Mouse (Mus musculus): ENCODE data around the gene Dhx57. TPM values are rescaled to one million over a fixed set of nuclear protein-coding genes. Genes with fewer than 3 reads are reported as not detected.
"Not testable (repeated sequence)": the region's sequence is repeated elsewhere in the genome, so short reads cannot be mapped to it uniquely, and the experiment has no call there.

Dhx57 gene
- polyA plus RNA-seq, 1 experiment from 2014 or later: 47.4 TPM

GRCm38 (mm10) chr17:80278255-80278654 is 12.0 kb downstream of the Dhx57 start:
- H3K9me3 ChIP-seq (ENCODE audit: control insufficient read depth, low read length): no peaks in the 10 kb centered on the region
- no peak overlapping the region for H3K27ac ChIP-seq (ENCODE audit: low read depth, low read length)
- peaks cover 35% of the 10 kb centered on the region for H3K36me3 ChIP-seq (ENCODE audit: control insufficient read depth, insufficient read depth, low read length)
- 94% methylated on average over 4 of the region's 4 CpGs for WGBS
- H3K9ac ChIP-seq (ENCODE audit: low read depth, low read length): no peak overlapping the region
- no peak overlapping the region for H3K4me3 ChIP-seq (ENCODE audit: low read length)
- no peaks in the 10 kb centered on the region for H3K4me1 ChIP-seq (ENCODE audit: control insufficient read depth, insufficient read depth, low read depth, low read length)
- no peak for ATAC-seq
- no peak overlapping the region for H3K4me2 ChIP-seq (ENCODE audit: low read length)
- H3K27me3 ChIP-seq (replicated peaks; ENCODE audit: control insufficient read depth, insufficient read depth, low read length): no peaks in the 10 kb centered on the region

- 93% methylated on average over 7 of the region's 7 CpGs for WGBS
- not testable (repeated sequence) for ATAC-seq
Observed at GRCm38 (mm10) chr17:80270622-80271021, 19.7 kb downstream of the Dhx57 start.

DNA sequence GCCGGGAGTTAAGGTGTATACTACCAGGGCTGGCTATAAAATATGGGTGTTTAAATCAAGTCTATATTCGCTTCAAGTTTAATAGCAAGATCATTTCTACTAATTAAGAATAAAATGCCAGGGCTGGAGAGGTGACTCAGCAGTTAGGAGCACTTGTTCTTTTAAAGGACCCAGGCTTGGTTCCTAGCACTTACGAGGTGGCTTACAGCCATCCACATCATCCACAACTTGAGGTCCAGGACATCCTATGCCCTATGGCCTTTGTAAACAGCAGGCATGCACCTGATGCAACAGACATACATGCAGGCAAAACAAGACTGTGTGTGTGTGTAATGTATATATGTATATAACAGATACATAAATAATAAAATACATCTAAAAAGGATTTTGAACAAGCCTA is 22.1 kb downstream of the Dhx57 start:
- WGBS: 94% methylated on average over 3 of the region's 3 CpGs
- Histone ChIP-seq H3K27me3 (replicated peaks; ENCODE audit: control insufficient read depth, insufficient read depth, low read length) (no peaks in the 10 kb centered on the region), H3K27ac (ENCODE audit: low read depth, low read length) (no peak overlapping the region), H3K9me3 (ENCODE audit: control insufficient read depth, low read length) (no peaks in the 10 kb centered on the region), H3K36me3 (ENCODE audit: control insufficient read depth, insufficient read depth, low read length) (peaks cover 57% of the 10 kb centered on the region), H3K4me3 (ENCODE audit: low read length) (no peak overlapping the region), H3K4me1 (ENCODE audit: control insufficient read depth, insufficient read depth, low read depth, low read length) (no peaks in the 10 kb centered on the region), H3K4me2 (ENCODE audit: low read length) (no peak overlapping the region), H3K9ac (ENCODE audit: low read depth, low read length) (no peak overlapping the region)
- ATAC-seq: no peak

More at GRCm38 (mm10) chr17:80270622-80271021, 19.7 kb downstream of the Dhx57 start:
- not testable (repeated sequence) for H3K9ac ChIP-seq (ENCODE audit: low read depth, low read length); H3K4me3 ChIP-seq (ENCODE audit: low read length); H3K4me1 ChIP-seq (ENCODE audit: control insufficient read depth, insufficient read depth, low read depth, low read length); H3K27me3 ChIP-seq (replicated peaks; ENCODE audit: control insufficient read depth, insufficient read depth, low read length); H3K27ac ChIP-seq (ENCODE audit: low read depth, low read length); H3K4me2 ChIP-seq (ENCODE audit: low read length); H3K9me3 ChIP-seq (ENCODE audit: control insufficient read depth, low read length)
- H3K36me3 ChIP-seq (ENCODE audit: control insufficient read depth, insufficient read depth, low read length): peaks cover 58% of the 10 kb centered on the region

- no peak for ATAC-seq
- Histone ChIP-seq H3K4me2 (ENCODE audit: low read length) (no peak overlapping the region), H3K4me1 (ENCODE audit: control insufficient read depth, insufficient read depth, low read depth, low read length) (no peaks in the 10 kb centered on the region), H3K4me3 (ENCODE audit: low read length) (no peak overlapping the region), H3K36me3 (ENCODE audit: control insufficient read depth, insufficient read depth, low read length) (peaks cover 52% of the 10 kb centered on the region), H3K27me3 (replicated peaks; ENCODE audit: control insufficient read depth, insufficient read depth, low read length) (no peaks in the 10 kb centered on the region), H3K9me3 (ENCODE audit: control insufficient read depth, low read length) (no peaks in the 10 kb centered on the region), H3K9ac (ENCODE audit: low read depth, low read length) (no peak overlapping the region), H3K27ac (ENCODE audit: low read depth, low read length) (no peak overlapping the region)
- 88% methylated on average over 4 of the region's 4 CpGs for WGBS
Observed at GRCm38 (mm10) chr17:80267065-80267464, 23.2 kb downstream of the Dhx57 start.

GRCm38 (mm10) chr17:80255208-80255607 is 35.1 kb downstream of the Dhx57 start:
- Histone ChIP-seq H3K9ac (ENCODE audit: low read depth, low read length) (no peak overlapping the region), H3K36me3 (ENCODE audit: control insufficient read depth, insufficient read depth, low read length) (peaks cover 68% of the 10 kb centered on the region), H3K27me3 (replicated peaks; ENCODE audit: control insufficient read depth, insufficient read depth, low read length) (no peaks in the 10 kb centered on the region), H3K4me1 (ENCODE audit: control insufficient read depth, insufficient read depth, low read depth, low read length) (no peaks in the 10 kb centered on the region), H3K4me2 (ENCODE audit: low read length) (no peak overlapping the region), H3K9me3 (ENCODE audit: control insufficient read depth, low read length) (no peaks in the 10 kb centered on the region), H3K27ac (ENCODE audit: low read depth, low read length) (no peak overlapping the region), H3K4me3 (ENCODE audit: low read length) (no peak overlapping the region)
- WGBS: 71% methylated on average over 13 of the region's 13 CpGs
- no peak for ATAC-seq

- Histone ChIP-seq H3K4me2 (ENCODE audit: low read length) (no peak overlapping the region), H3K36me3 (ENCODE audit: control insufficient read depth, insufficient read depth, low read length) (peaks cover 69% of the 10 kb centered on the region), H3K9me3 (ENCODE audit: control insufficient read depth, low read length) (no peaks in the 10 kb centered on the region), H3K4me1 (ENCODE audit: control insufficient read depth, insufficient read depth, low read depth, low read length) (no peaks in the 10 kb centered on the region), H3K27me3 (replicated peaks; ENCODE audit: control insufficient read depth, insufficient read depth, low read length) (no peaks in the 10 kb centered on the region), H3K9ac (ENCODE audit: low read depth, low read length) (no peak overlapping the region), H3K4me3 (ENCODE audit: low read length) (no peak overlapping the region), H3K27ac (ENCODE audit: low read depth, low read length) (no peak overlapping the region)
- WGBS: 96% methylated on average over 5 of the region's 5 CpGs
- ATAC-seq: no peak
Observed at GRCm38 (mm10) chr17:80254421-80254820, 35.9 kb downstream of the Dhx57 start.

GRCm38 (mm10) chr17:80252757-80253525 is 37.3 kb downstream of the Dhx57 start:
- no peak overlapping the region for H3K9ac ChIP-seq (ENCODE audit: low read depth, low read length)
- no peaks in the 10 kb centered on the region for H3K4me1 ChIP-seq (ENCODE audit: control insufficient read depth, insufficient read depth, low read depth, low read length)
- H3K4me2 ChIP-seq (ENCODE audit: low read length): no peak overlapping the region
- no peak overlapping the region for H3K4me3 ChIP-seq (ENCODE audit: low read length)
- ATAC-seq: no peak
- peaks cover 64% of the 10 kb centered on the region for H3K36me3 ChIP-seq (ENCODE audit: control insufficient read depth, insufficient read depth, low read length)
- no peak overlapping the region for H3K27ac ChIP-seq (ENCODE audit: low read depth, low read length)
- 68% methylated on average over 13 of the region's 13 CpGs for WGBS
- H3K9me3 ChIP-seq (ENCODE audit: control insufficient read depth, low read length): no peaks in the 10 kb centered on the region
- H3K27me3 ChIP-seq (replicated peaks; ENCODE audit: control insufficient read depth, insufficient read depth, low read length): no peaks in the 10 kb centered on the region

DNA sequence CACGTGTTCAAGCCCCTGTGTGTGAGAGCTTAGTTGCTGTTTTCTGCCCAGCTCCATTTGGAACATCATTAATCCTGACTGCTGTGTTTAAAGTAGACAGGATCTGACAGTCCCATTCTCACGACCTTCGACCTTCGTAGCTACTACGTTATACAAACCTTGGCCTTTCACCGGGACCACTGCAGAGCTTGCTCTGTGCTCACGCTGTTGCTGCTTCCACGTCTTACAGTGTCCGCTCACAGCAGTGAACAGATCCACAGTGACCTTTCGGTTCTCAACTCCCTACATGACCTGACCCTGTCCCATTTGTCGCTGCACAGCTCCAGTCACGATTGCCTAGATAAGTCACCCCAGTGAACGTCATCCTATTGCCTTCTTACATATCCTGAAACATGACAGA is 47.2 kb downstream of the Dhx57 start:
- WGBS: 59% methylated on average over 13 of the region's 13 CpGs
- ATAC-seq: no peak
- H3K4me1 ChIP-seq (ENCODE audit: control insufficient read depth, insufficient read depth, low read depth, low read length): no peaks in the 10 kb centered on the region
- H3K9me3 ChIP-seq (ENCODE audit: control insufficient read depth, low read length): no peaks in the 10 kb centered on the region
- no peak overlapping the region for H3K4me2 ChIP-seq (ENCODE audit: low read length)
- no peak overlapping the region for H3K4me3 ChIP-seq (ENCODE audit: low read length)
- H3K27me3 ChIP-seq (replicated peaks; ENCODE audit: control insufficient read depth, insufficient read depth, low read length): no peaks in the 10 kb centered on the region
- no peak overlapping the region for H3K9ac ChIP-seq (ENCODE audit: low read depth, low read length)
- peaks cover 66% of the 10 kb centered on the region for H3K36me3 ChIP-seq (ENCODE audit: control insufficient read depth, insufficient read depth, low read length)
- no peak overlapping the region for H3K27ac ChIP-seq (ENCODE audit: low read depth, low read length)

DNA sequence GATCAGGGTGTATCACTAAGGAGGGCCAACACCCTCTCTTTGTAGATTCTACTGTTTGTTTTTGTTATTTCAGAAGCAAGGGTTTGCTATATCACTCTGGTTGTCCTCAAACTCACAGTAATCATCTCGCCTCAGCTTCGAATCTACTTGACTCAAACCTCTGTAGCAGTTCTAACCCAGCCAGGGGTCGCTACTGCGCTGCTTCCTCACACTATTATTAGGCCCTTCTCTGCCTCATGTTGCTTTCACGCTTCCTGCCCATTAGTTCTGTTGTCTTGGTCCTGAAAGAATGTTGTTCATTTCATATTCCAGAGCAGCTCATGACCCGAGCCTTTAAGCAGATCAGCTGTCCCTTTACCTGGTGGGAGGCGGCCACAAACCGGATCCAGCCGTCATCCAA is 48.7 kb downstream of the Dhx57 start:
- no peaks in the 10 kb centered on the region for H3K9me3 ChIP-seq (ENCODE audit: control insufficient read depth, low read length)

More for the DNA sequence above, 48.7 kb downstream of the Dhx57 start:
- ATAC-seq: no peak
- Histone ChIP-seq H3K9ac (ENCODE audit: low read depth, low read length) (no peak overlapping the region), H3K4me2 (ENCODE audit: low read length) (no peak overlapping the region), H3K4me1 (ENCODE audit: control insufficient read depth, insufficient read depth, low read depth, low read length) (no peaks in the 10 kb centered on the region), H3K27ac (ENCODE audit: low read depth, low read length) (no peak overlapping the region), H3K36me3 (ENCODE audit: control insufficient read depth, insufficient read depth, low read length) (peaks cover 59% of the 10 kb centered on the region), H3K4me3 (ENCODE audit: low read length) (no peak overlapping the region), H3K27me3 (replicated peaks; ENCODE audit: control insufficient read depth, insufficient read depth, low read length) (no peaks in the 10 kb centered on the region)
- 81% methylated on average over 9 of the region's 9 CpGs for WGBS

Data from hindbrain, embryonic 16.5 days (tissue).